Mouse (Mus musculus) small intestine, adult 2 months (tissue): ENCODE data around the gene Efna3.

Experiments
- CTCF ChIP-seq: fragments of 200-500 bp; IDR thresholded peaks from 2 replicates; pipeline ENCODE4 v1.5.1; 2012; ENCODE audit warnings: low read depth, mild to moderate bottlenecking, control low read depth, inconsistent platforms, low read length, moderate library complexity, mixed read lengths; ENCODE audit not compliant: insufficient replicate concordance, insufficient read length; ENCODE audit errors: extremely low read depth
- POLR2A ChIP-seq: fragments of 200-500 bp; IDR thresholded peaks from 2 replicates; pipeline ENCODE4 v1.6.1; 2012; ENCODE audit warnings: low read depth, mild to moderate bottlenecking, control low read depth, inconsistent platforms, low read length, moderate library complexity

GRCm38 (mm10) chr3:89332013-89332412, 9.2 kb upstream of the Efna3 start:
- TF ChIP-seq POLR2A: no peak
- no peak for TF ChIP-seq CTCF
